Mouse (Mus musculus) olfactory bulb, adult 2 months (tissue): ENCODE results near the gene Rnf214.

Experiments used
- CTCF ChIP-seq: fragments of 200-500 bp; IDR thresholded peaks from 2 replicates; pipeline ENCODE4 v1.5.1; 2012; ENCODE audit warnings: low read depth, mild to moderate bottlenecking, low read length, moderate library complexity; ENCODE audit not compliant: insufficient read depth
- POLR2A ChIP-seq: fragments of 200-500 bp; IDR thresholded peaks from 2 replicates; pipeline ENCODE4 v1.6.1; 2012; ENCODE audit warnings: mild to moderate bottlenecking, low read depth, low read length, moderate library complexity; ENCODE audit not compliant: insufficient read depth

DNA sequence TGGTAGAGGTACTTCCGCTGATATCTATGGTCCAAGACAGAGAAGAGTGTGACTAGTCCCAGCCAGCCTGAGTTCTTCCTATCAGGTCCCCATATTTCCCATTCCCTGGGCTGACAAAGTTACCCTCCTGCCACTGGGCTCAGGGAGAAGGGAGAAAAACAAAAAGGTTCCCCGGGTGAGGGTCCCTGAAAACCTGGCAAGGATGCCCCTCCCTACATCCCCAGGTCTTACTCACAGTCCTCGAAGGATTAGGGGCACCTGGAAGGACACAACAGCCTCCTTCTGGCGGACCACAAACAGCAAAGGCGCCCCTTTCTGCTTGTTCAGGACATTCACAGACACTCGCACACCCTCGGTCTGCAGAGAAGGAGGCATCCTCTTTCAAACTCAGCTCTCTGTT, 46.2 kb upstream of the Rnf214 start:
- TF ChIP-seq CTCF (no peak), POLR2A (no peak)
